Mouse (Mus musculus): ENCODE measurements at regions not wholly inside any gene's neighbourhood (a gene's known extent, or its start where the extent isn't known, plus 50 kb on each side); places are given as distances from the start of the nearest gene placed in this dataset.

DNA sequence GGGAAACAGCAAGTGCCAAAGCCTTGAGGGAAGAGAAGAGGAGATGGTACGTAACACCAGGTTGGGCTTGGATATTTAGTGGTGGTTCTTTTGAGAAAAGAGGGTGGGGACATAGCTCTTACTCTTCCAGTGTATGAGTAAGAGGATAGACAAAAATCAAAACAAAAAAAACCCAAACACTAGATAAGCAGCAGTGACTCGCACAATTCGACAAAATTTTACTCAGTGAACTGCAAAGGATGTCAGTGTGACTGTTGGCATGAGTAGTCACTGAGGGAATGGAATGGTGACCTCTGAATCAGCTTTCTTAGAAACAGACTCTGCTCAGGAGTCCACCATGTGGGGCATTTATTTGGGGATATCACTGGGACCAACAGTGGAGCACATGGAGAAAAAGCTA, 912.9 kb upstream of the Lrrc6 start:
- no peak for ATAC-seq (ENCODE audit: insufficient number of reproducible peaks, insufficient read depth, low FRiP score, low TSS enrichment, low read depth)
- WGBS: 89% methylated on average over 3 of the region's 3 CpGs
- Histone ChIP-seq H3K27ac (no peak overlapping the region), H3K9ac (replicated peaks) (no peak overlapping the region), H3K27me3 (no peaks in the 10 kb centered on the region), H3K4me2 (no peak overlapping the region), H3K4me3 (replicated peaks) (no peak overlapping the region), H3K4me1 (replicated peaks) (no peaks in the 10 kb centered on the region), H3K36me3 (no peaks in the 10 kb centered on the region), H3K9me3 (no peaks in the 10 kb centered on the region)

DNA sequence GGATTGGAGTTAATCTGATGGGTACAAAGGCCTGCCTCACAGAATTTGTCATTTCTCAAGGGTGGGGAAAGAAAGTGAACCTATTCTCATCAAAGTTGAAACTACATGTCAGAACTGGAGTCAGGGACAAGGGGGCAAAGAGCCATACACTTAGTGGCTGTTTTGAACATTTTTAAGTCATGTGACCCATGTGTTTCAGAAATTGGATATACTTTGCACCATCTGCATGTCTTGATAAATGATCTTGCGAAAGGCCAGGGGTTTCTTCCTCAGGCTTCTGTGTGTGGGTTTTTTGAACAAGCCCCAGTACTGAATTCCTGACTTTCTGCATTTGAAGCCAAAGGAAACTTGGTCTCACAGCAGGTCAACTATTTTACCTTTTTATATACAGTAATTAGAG, 911.7 kb upstream of the Lrrc6 start:
- Histone ChIP-seq H3K27ac (no peak overlapping the region), H3K4me1 (replicated peaks) (no peaks in the 10 kb centered on the region), H3K27me3 (no peaks in the 10 kb centered on the region), H3K36me3 (no peaks in the 10 kb centered on the region), H3K9ac (replicated peaks) (no peak overlapping the region), H3K4me3 (replicated peaks) (no peak overlapping the region), H3K9me3 (no peaks in the 10 kb centered on the region), H3K4me2 (no peak overlapping the region)
- no peak for ATAC-seq (ENCODE audit: insufficient number of reproducible peaks, insufficient read depth, low FRiP score, low TSS enrichment, low read depth)
- WGBS: 93% methylated on average over 1 of the region's 1 CpGs

DNA sequence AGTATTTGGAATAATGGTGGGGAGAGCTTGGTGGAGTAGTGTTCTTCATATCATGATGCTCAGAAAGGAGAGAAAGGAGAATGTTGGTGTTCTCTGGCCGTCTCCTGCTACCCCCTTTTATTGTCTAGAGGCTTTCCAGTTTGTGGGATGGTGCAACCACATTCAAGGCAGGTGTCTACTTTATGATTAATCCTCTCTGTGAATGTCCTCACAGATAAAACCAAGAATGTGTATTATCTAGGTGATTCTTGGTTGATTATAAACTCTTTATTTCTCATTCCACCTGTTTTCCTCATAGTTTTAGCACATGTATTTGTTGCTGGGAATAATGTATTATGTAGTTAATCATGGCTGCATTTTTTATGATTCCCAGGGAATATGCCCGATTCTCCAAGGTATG, 910.9 kb upstream of the Lrrc6 start:
- H3K9ac ChIP-seq (replicated peaks): no peak overlapping the region
- H3K36me3 ChIP-seq: no peaks in the 10 kb centered on the region
- 89% methylated on average over 2 of the region's 2 CpGs for WGBS
- H3K4me2 ChIP-seq: no peak overlapping the region
- H3K27me3 ChIP-seq: no peaks in the 10 kb centered on the region
- H3K27ac ChIP-seq: no peak overlapping the region
- H3K4me1 ChIP-seq (replicated peaks): no peaks in the 10 kb centered on the region
- ATAC-seq (ENCODE audit: insufficient number of reproducible peaks, insufficient read depth, low FRiP score, low TSS enrichment, low read depth): no peak
- no peak overlapping the region for H3K4me3 ChIP-seq (replicated peaks)
- no peaks in the 10 kb centered on the region for H3K9me3 ChIP-seq

DNA sequence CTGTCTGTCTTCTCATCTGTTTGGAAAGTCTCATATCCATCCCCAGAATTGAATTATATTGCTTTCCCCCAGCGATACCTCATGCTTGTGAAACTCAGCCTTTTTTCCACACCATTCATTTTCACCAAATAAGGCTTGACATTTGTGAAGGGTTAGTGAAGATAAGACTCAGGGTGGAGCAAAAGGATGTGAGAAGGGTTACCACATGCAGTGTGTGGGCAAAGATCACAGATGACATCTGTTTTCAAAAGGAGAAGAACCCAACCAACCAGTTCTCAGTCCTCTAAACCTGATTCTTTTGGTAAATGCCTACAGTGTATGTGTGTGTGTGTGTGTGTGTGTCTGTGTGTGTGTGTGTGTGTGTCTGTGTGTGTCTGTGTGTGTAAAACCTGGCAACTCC, 909.3 kb upstream of the Lrrc6 start:
- Histone ChIP-seq H3K9ac (replicated peaks) (no peak overlapping the region), H3K4me2 (no peak overlapping the region), H3K9me3 (no peaks in the 10 kb centered on the region), H3K27me3 (no peaks in the 10 kb centered on the region), H3K4me1 (replicated peaks) (no peaks in the 10 kb centered on the region), H3K4me3 (replicated peaks) (no peak overlapping the region), H3K36me3 (no peaks in the 10 kb centered on the region), H3K27ac (no peak overlapping the region)
- no peak for ATAC-seq (ENCODE audit: insufficient number of reproducible peaks, insufficient read depth, low FRiP score, low TSS enrichment, low read depth)
- 67% methylated on average over 1 of the region's 1 CpGs for WGBS

DNA sequence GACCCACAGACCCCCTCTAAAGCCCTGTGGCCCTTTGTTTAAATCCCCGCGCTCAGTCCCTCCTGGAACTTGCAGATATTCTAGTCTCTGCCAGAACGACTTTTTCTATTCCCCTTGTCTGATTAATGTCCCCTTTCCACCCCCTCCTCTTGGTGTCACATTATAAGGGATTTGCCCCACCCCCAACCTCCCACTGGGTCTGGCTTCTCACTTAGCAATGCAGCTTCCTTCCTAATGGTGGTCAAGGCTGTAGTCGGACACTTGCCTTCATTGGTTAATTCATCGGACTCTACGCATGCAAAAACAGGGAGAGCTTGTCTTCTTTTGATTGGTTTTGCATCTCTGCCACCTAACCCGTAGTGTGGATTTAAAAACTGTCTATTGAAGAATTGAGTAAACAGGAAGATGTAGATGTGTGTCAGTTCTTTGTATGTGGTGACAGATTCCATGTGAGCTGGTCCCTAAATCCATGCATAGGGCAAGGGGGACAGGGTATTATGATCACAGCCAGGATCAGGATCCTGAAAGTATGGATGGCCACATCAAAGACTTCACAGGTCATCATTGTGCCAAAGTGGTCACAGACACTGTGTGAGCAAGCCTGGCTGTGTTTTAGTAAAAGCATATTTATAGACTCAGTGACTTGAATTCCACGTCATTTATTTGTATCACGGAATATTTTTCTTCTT, 908.3 kb upstream of the Lrrc6 start:
- Histone ChIP-seq H3K9me3 (no peaks in the 10 kb centered on the region), H3K27ac (no peak overlapping the region), H3K27me3 (no peaks in the 10 kb centered on the region), H3K4me3 (replicated peaks) (no peak overlapping the region), H3K9ac (replicated peaks) (no peak overlapping the region), H3K4me2 (no peak overlapping the region), H3K4me1 (replicated peaks) (no peaks in the 10 kb centered on the region), H3K36me3 (no peaks in the 10 kb centered on the region)
- ATAC-seq (ENCODE audit: insufficient number of reproducible peaks, insufficient read depth, low FRiP score, low TSS enrichment, low read depth): no peak
- WGBS: 77% methylated on average over 9 of the region's 9 CpGs

GRCm38 (mm10) chr15:67407244-67407643, 906.5 kb upstream of the Lrrc6 start:
- no peak overlapping the region for H3K9ac ChIP-seq (replicated peaks)
- WGBS: 83% methylated on average over 2 of the region's 2 CpGs

GRCm38 (mm10) chr15:67405523-67405922, 904.8 kb upstream of the Lrrc6 start:
- 59% methylated on average over 2 of the region's 2 CpGs for WGBS
- H3K4me1 ChIP-seq (replicated peaks): no peaks in the 10 kb centered on the region

More at GRCm38 (mm10) chr15:67407244-67407643, 906.5 kb upstream of the Lrrc6 start:
- Histone ChIP-seq H3K36me3 (no peaks in the 10 kb centered on the region), H3K4me1 (replicated peaks) (no peaks in the 10 kb centered on the region), H3K9me3 (no peaks in the 10 kb centered on the region), H3K4me3 (replicated peaks) (no peak overlapping the region), H3K4me2 (no peak overlapping the region), H3K27ac (no peak overlapping the region), H3K27me3 (no peaks in the 10 kb centered on the region)
- no peak for ATAC-seq (ENCODE audit: insufficient number of reproducible peaks, insufficient read depth, low FRiP score, low TSS enrichment, low read depth)

GRCm38 (mm10) chr15:67405011-67405410, 904.3 kb upstream of the Lrrc6 start:
- Histone ChIP-seq H3K4me2 (no peak overlapping the region), H3K9ac (replicated peaks) (no peak overlapping the region), H3K4me1 (replicated peaks) (no peaks in the 10 kb centered on the region), H3K27ac (no peak overlapping the region), H3K36me3 (no peaks in the 10 kb centered on the region), H3K27me3 (no peaks in the 10 kb centered on the region), H3K4me3 (replicated peaks) (no peak overlapping the region), H3K9me3 (no peaks in the 10 kb centered on the region)
- ATAC-seq (ENCODE audit: insufficient number of reproducible peaks, insufficient read depth, low FRiP score, low TSS enrichment, low read depth): no peak
- 56% methylated on average over 2 of the region's 2 CpGs for WGBS

More at GRCm38 (mm10) chr15:67405523-67405922, 904.8 kb upstream of the Lrrc6 start:
- Histone ChIP-seq H3K4me2 (no peak overlapping the region), H3K27ac (no peak overlapping the region), H3K4me3 (replicated peaks) (no peak overlapping the region), H3K9ac (replicated peaks) (no peak overlapping the region), H3K27me3 (no peaks in the 10 kb centered on the region), H3K36me3 (no peaks in the 10 kb centered on the region), H3K9me3 (no peaks in the 10 kb centered on the region)
- no peak for ATAC-seq (ENCODE audit: insufficient number of reproducible peaks, insufficient read depth, low FRiP score, low TSS enrichment, low read depth)

DNA sequence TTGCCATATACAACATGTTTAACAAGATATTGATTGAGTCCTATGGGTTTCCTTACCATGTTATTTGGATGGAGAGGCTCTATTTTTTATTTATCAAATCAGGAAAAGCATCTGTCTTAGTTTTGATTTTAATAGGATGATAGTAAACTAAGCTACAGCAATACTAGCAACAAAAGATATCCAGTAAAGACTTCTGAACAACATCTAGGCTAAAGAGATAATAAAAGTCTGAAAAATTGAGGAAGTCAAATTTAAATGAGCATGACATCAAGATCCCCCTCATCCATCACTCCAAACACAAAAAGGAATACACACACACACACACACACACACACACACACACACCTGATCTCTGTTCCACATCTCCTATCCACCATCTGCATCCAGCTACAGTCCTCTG, 901.6 kb upstream of the Lrrc6 start:
- no peaks in the 10 kb centered on the region for H3K36me3 ChIP-seq
- H3K27ac ChIP-seq: no peak overlapping the region
- H3K4me1 ChIP-seq (replicated peaks): no peaks in the 10 kb centered on the region
- no peak overlapping the region for H3K4me2 ChIP-seq
- no peaks in the 10 kb centered on the region for H3K9me3 ChIP-seq
- no peak overlapping the region for H3K9ac ChIP-seq (replicated peaks)
- no peak for ATAC-seq (ENCODE audit: insufficient number of reproducible peaks, insufficient read depth, low FRiP score, low TSS enrichment, low read depth)
- no peaks in the 10 kb centered on the region for H3K27me3 ChIP-seq
- H3K4me3 ChIP-seq (replicated peaks): no peak overlapping the region

GRCm38 (mm10) chr15:67397269-67397668, 896.6 kb upstream of the Lrrc6 start:
- ATAC-seq (ENCODE audit: insufficient number of reproducible peaks, insufficient read depth, low FRiP score, low TSS enrichment, low read depth): no peak
- Histone ChIP-seq H3K9me3 (no peaks in the 10 kb centered on the region), H3K4me1 (replicated peaks) (no peaks in the 10 kb centered on the region), H3K27me3 (no peaks in the 10 kb centered on the region), H3K4me2 (no peak overlapping the region), H3K27ac (no peak overlapping the region), H3K36me3 (no peaks in the 10 kb centered on the region), H3K9ac (replicated peaks) (no peak overlapping the region), H3K4me3 (replicated peaks) (no peak overlapping the region)
- WGBS: 87% methylated on average over 5 of the region's 5 CpGs

DNA sequence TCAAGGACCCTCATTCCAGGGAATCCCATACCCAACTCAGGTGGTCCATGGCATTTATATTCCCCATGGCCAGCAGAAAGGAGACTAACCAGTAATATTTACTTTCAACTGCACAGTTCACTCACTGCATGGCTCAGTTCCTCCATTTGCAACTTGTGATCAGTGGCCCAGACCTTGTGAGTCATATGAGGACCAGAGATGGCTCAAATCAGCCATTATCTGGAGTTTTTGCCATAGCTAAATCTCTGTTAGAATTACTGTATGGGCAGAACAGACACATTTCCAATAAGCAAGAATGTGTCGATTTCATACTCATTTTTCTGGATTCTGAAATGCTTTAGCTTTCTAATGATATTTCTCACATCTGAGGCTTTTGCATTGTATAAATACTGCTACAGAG, 894.4 kb upstream of the Lrrc6 start:
- WGBS: 89% methylated on average over 1 of the region's 1 CpGs
- Histone ChIP-seq H3K4me3 (replicated peaks) (no peak overlapping the region), H3K9me3 (no peaks in the 10 kb centered on the region), H3K4me2 (no peak overlapping the region), H3K36me3 (no peaks in the 10 kb centered on the region), H3K27ac (no peak overlapping the region), H3K9ac (replicated peaks) (no peak overlapping the region), H3K27me3 (no peaks in the 10 kb centered on the region), H3K4me1 (replicated peaks) (no peaks in the 10 kb centered on the region)
- ATAC-seq (ENCODE audit: insufficient number of reproducible peaks, insufficient read depth, low FRiP score, low TSS enrichment, low read depth): no peak

- Histone ChIP-seq H3K9ac (replicated peaks) (no peak overlapping the region), H3K4me2 (no peak overlapping the region), H3K4me1 (replicated peaks) (no peaks in the 10 kb centered on the region), H3K36me3 (no peaks in the 10 kb centered on the region), H3K27ac (no peak overlapping the region), H3K9me3 (no peaks in the 10 kb centered on the region), H3K27me3 (no peaks in the 10 kb centered on the region), H3K4me3 (replicated peaks) (no peak overlapping the region)
- no peak for ATAC-seq (ENCODE audit: insufficient number of reproducible peaks, insufficient read depth, low FRiP score, low TSS enrichment, low read depth)
- WGBS: 91% methylated on average over 5 of the region's 5 CpGs
Observed at GRCm38 (mm10) chr15:67391918-67392317, 891.2 kb upstream of the Lrrc6 start.
